Mouse (Mus musculus) small intestine, adult 2 months (tissue): ENCODE measurements around the gene E2f3. TPM values are rescaled to one million over a fixed set of nuclear protein-coding genes. Genes with fewer than 3 reads are reported as not detected.

Experiments used
- H3K27ac ChIP-seq: fragments of 200-500 bp; 2 replicates; pipeline ENCODE4 v1.5.1; 2012; ENCODE audit warnings: low read depth, low read length, control low read depth, inconsistent platforms; ENCODE audit not compliant: insufficient read depth
- H3K27me3 ChIP-seq: fragments of 200-500 bp; 2 replicates; pipeline ENCODE4 v1.6.1; 2012; ENCODE audit warnings: mild to moderate bottlenecking, moderate library complexity, low read length, inconsistent platforms; ENCODE audit not compliant: control insufficient read depth, insufficient read depth
- H3K36me3 ChIP-seq: fragments of 200-500 bp; 2 replicates; pipeline ENCODE4 v1.6.1; 2012; ENCODE audit warnings: mild to moderate bottlenecking, low read length, control low read depth, inconsistent platforms; ENCODE audit not compliant: control insufficient read depth, insufficient read depth
- H3K4me1 ChIP-seq: fragments of 200-500 bp; 2 replicates; pipeline ENCODE4 v1.6.1; 2012; ENCODE audit warnings: low read length, inconsistent platforms, mixed read lengths; ENCODE audit not compliant: control insufficient read depth, insufficient read depth, insufficient read length
- H3K4me3 ChIP-seq: fragments of 200-500 bp; 2 replicates; pipeline ENCODE4 v1.5.1; 2012; ENCODE audit warnings: low read depth, mild to moderate bottlenecking, control low read depth, inconsistent platforms, low read length, moderate library complexity
- CTCF ChIP-seq: fragments of 200-500 bp; IDR thresholded peaks from 2 replicates; pipeline ENCODE4 v1.5.1; 2012; ENCODE audit warnings: low read depth, mild to moderate bottlenecking, control low read depth, inconsistent platforms, low read length, moderate library complexity, mixed read lengths; ENCODE audit not compliant: insufficient replicate concordance, insufficient read length; ENCODE audit errors: extremely low read depth
- POLR2A ChIP-seq: fragments of 200-500 bp; IDR thresholded peaks from 2 replicates; pipeline ENCODE4 v1.6.1; 2012; ENCODE audit warnings: low read depth, mild to moderate bottlenecking, control low read depth, inconsistent platforms, low read length, moderate library complexity
- WGBS: fragments of 180-500 bp; shearing (Covaris S2); methylation state at CpG from one replicate; pipeline ENCODE4 v1.1.7; 2018; 5-methylcytosine and 5-hydroxymethylcytosine counted together
- polyA plus RNA-seq: library from polyadenylated mRNA; depleted of rRNA; stranded (reverse); fragments of >200 nt; gene quantifications from 2 replicates; pipeline ENCODE4 v1.2.3, GENCODE M21; 2012

Gene E2f3
- polyA plus RNA-seq, 1 experiment, result 3.4 TPM

DNA sequence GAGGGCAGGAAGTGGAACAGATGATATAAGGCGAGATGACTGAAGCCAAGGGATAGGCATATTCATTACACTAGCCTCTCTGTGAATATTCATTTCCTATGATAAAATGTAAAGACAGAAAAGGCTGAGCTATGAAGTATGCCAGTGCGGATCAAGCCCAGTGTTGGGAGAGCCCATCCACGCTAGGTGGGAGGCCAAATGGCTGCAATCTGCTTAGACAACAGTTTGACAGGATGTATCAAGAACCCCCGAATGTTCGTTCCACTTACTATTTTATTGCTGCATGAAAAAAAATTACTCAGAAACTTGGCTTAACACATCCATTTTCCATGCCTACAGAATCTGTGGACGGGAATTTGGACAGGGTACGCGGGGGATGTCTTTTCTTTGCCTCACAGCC, 28.7 kb upstream of the E2f3 start:
- H3K36me3 ChIP-seq, result no peaks in the 10 kb centered on the region
- TF ChIP-seq POLR2A, result no peak
- TF ChIP-seq CTCF, result no peak
- no peaks in the 10 kb centered on the region for H3K4me1 ChIP-seq
- 88% methylated on average over 8 of the region's 8 CpGs for WGBS
- no peaks in the 10 kb centered on the region for H3K27me3 ChIP-seq
- H3K4me3 ChIP-seq, result no peak overlapping the region
- no peak overlapping the region for H3K27ac ChIP-seq

- 71% methylated on average over 6 of the region's 6 CpGs for WGBS
- H3K27ac ChIP-seq, result no peak overlapping the region
- no peak overlapping the region for H3K4me3 ChIP-seq
- H3K4me1 ChIP-seq, result no peaks in the 10 kb centered on the region
- no peak for TF ChIP-seq CTCF
- TF ChIP-seq POLR2A, result no peak
- no peaks in the 10 kb centered on the region for H3K36me3 ChIP-seq
- H3K27me3 ChIP-seq, result no peaks in the 10 kb centered on the region
Observed at GRCm38 (mm10) chr13:30012226-30012625, 26.4 kb upstream of the E2f3 start.

GRCm38 (mm10) chr13:30008738-30009137, 22.9 kb upstream of the E2f3 start:
- H3K27me3 ChIP-seq, result no peaks in the 10 kb centered on the region
- H3K36me3 ChIP-seq, result no peaks in the 10 kb centered on the region
- 81% methylated on average over 3 of the region's 3 CpGs for WGBS
- no peak overlapping the region for H3K27ac ChIP-seq
- H3K4me1 ChIP-seq, result peaks cover 2% of the 10 kb centered on the region; the same call in 1 of the 2 replicates
- no peak overlapping the region for H3K4me3 ChIP-seq
- TF ChIP-seq CTCF, result no peak
- no peak for TF ChIP-seq POLR2A

DNA sequence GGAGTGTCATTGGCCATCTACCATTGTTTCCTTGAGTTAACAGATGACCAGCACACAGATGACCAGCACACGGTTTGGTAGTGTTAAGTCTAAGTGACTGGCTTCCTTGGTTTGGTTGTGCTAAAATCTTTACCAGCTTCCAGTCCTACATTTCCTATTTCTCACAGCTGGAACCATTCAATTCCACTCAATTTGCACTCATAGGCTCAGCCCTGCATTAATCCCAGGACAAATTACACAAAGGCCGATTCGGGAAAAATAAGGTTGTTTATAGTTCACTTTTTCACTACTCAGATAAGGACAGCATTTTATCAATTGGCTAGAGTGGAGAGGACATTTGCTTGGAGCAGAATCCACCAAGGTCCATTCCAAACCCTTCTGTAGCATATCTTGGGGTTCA, 19.6 kb upstream of the E2f3 start:
- Histone ChIP-seq H3K4me3 (no peak overlapping the region), H3K36me3 (no peaks in the 10 kb centered on the region), H3K4me1 (peaks cover 5% of the 10 kb centered on the region; the same call in 1 of the 2 replicates), H3K27ac (no peak overlapping the region), H3K27me3 (no peaks in the 10 kb centered on the region)
- WGBS, result 85% methylated on average over 3 of the region's 3 CpGs
- no peak for TF ChIP-seq CTCF
- TF ChIP-seq POLR2A, result no peak

GRCm38 (mm10) chr13:30004849-30005248, 19.0 kb upstream of the E2f3 start:
- H3K27me3 ChIP-seq, result no peaks in the 10 kb centered on the region
- no peaks in the 10 kb centered on the region for H3K36me3 ChIP-seq
- 90% methylated on average over 5 of the region's 5 CpGs for WGBS
- TF ChIP-seq CTCF (no peak), POLR2A (no peak)
- H3K4me1 ChIP-seq, result peaks cover 5% of the 10 kb centered on the region; the same call in 1 of the 2 replicates
- no peak overlapping the region for H3K4me3 ChIP-seq
- no peak overlapping the region for H3K27ac ChIP-seq

DNA sequence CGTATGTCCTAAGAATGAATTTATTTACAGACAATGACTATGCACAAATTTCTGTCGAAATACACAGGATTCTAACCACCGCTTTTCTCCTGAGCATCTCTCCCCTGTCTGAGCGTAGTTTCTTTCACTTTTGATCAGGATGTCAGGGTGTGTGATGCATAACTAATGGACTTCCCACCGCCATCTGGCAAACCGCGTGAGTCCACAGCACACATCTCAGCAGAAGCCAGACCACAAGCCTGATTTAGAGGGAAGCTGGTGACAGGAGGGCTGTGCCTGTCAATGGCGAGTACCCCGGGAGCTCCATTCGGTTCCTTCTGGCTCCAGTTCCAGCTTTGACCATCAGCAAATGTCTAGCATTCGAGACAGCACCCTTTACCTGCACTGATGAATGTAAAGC, 17.3 kb upstream of the E2f3 start:
- Histone ChIP-seq H3K27ac (no peak overlapping the region), H3K4me1 (peaks cover 5% of the 10 kb centered on the region; the same call in 1 of the 2 replicates), H3K4me3 (peak overlapping the region; percentile 22; the same call in 1 of the 2 replicates), H3K36me3 (no peaks in the 10 kb centered on the region), H3K27me3 (no peaks in the 10 kb centered on the region)
- TF ChIP-seq POLR2A, result no peak
- TF ChIP-seq CTCF, result no peak
- WGBS, result 77% methylated on average over 11 of the region's 11 CpGs

- H3K36me3 ChIP-seq, result no peaks in the 10 kb centered on the region
- no peaks in the 10 kb centered on the region for H3K27me3 ChIP-seq
- no peak overlapping the region for H3K4me3 ChIP-seq
- 58% methylated on average over 5 of the region's 5 CpGs for WGBS
- no peak for TF ChIP-seq POLR2A
- no peak for TF ChIP-seq CTCF
- H3K27ac ChIP-seq, result no peak overlapping the region
- H3K4me1 ChIP-seq, result peaks cover 5% of the 10 kb centered on the region; the same call in 1 of the 2 replicates
Observed at GRCm38 (mm10) chr13:30001041-30001440, 15.2 kb upstream of the E2f3 start.
